Mouse (Mus musculus): ENCODE data around the gene Cldn5. TPM values are rescaled to one million over a fixed set of nuclear protein-coding genes. Genes with fewer than 3 reads are reported as not detected.

Cldn5 gene
- total RNA-seq (2021): 1 to 10 TPM; 5.0 to 9.5 TPM
- long read RNA-seq, experiment 1, transcript Cldn5-201 (1 exons, 1,416 nt): major isoform, 17 of 17 reads
- long read RNA-seq, experiment 1, partial matches to known transcripts: 0 of 17 reads
- long read RNA-seq, experiment 1, other reads (novel, unspliced or antisense): 0 of 17 reads
- long read RNA-seq, experiment 2, transcript Cldn5-201 (1 exons, 1,416 nt): major isoform, 44 of 45 reads
- long read RNA-seq, experiment 2, partial matches to known transcripts: 0 of 45 reads
- long read RNA-seq, experiment 2, other reads (novel, unspliced or antisense): 1 of 45 reads

GRCm38 (mm10) chr16:18776556-18777100 lies at the start of gene Cldn5:
Gene Cldn5, plus strand, starts transcription at chr16:18776847.
- peak; percentile 65 for DNase-seq
- H3K27ac ChIP-seq: peak within 1 kb of the TSS; percentile 85
- intact Hi-C loops (cut with DNase I): no loop called here
- TF ChIP-seq CTCF (IDR thresholded peaks at IDR 0.05): no peak
- H3K4me3 ChIP-seq: peak within 1 kb of the TSS; percentile 79

- DNase-seq: no peak
- intact Hi-C loops (cut with DNase I): no loop called here
- Histone ChIP-seq H3K27ac (no peak overlapping the region), H3K4me3 (no peak overlapping the region)
- no peak for TF ChIP-seq CTCF (IDR thresholded peaks at IDR 0.05)
Observed at GRCm38 (mm10) chr16:18727536-18728499, 48.8 kb upstream of the Cldn5 start.

DNA sequence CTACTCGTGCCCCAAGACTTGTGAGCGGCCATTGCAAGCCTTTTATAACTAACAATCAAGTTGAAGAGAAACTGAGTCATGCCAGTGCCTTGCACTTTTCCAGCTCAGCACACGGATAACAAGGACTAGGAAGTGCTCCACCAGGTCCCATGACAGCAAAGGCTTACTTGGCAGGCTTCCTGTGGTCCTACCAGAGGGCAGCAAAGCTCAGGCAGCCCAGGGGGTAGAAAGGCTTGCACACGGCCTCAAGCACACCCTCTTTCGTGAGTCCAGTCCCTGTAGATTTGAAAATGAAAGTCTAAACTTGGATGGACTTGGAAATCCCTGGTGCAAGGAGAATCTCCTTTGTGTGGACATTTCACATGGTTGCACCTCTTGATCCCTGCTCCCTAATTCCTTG lies 47.5 kb upstream of the Cldn5 start:
- no peak overlapping the region for H3K4me3 ChIP-seq
- peak overlapping the region; percentile 52; the same call in 1 of the 2 replicates for H3K27ac ChIP-seq
- intact Hi-C loops (cut with DNase I): no loop called here
- TF ChIP-seq CTCF (IDR thresholded peaks at IDR 0.05): no peak
- no peak for DNase-seq

DNA sequence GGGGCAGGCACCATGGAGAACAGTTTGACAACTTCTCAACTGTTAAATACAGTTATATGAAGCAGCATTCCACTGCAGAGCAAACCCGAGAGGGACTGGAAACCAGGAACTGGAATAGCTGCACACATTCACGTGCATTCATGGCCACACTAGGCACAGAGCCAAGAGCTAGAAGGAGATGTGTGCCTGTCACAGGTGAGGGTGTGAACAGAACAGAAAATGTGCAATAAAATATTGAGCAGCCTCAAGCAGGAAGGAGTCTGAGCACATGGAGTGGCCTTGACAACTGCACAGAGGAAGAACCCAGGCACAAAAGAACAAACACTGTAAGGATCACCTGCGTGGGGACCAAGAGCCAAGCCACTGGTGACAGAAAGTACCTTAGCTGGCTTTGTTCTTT lies 46.0 kb upstream of the Cldn5 start:
- Histone ChIP-seq H3K4me3 (no peak overlapping the region), H3K27ac (no peak overlapping the region)
- TF ChIP-seq CTCF (IDR thresholded peaks at IDR 0.05): no peak
- no peak for DNase-seq
- intact Hi-C loops (cut with DNase I): no loop called here

DNA sequence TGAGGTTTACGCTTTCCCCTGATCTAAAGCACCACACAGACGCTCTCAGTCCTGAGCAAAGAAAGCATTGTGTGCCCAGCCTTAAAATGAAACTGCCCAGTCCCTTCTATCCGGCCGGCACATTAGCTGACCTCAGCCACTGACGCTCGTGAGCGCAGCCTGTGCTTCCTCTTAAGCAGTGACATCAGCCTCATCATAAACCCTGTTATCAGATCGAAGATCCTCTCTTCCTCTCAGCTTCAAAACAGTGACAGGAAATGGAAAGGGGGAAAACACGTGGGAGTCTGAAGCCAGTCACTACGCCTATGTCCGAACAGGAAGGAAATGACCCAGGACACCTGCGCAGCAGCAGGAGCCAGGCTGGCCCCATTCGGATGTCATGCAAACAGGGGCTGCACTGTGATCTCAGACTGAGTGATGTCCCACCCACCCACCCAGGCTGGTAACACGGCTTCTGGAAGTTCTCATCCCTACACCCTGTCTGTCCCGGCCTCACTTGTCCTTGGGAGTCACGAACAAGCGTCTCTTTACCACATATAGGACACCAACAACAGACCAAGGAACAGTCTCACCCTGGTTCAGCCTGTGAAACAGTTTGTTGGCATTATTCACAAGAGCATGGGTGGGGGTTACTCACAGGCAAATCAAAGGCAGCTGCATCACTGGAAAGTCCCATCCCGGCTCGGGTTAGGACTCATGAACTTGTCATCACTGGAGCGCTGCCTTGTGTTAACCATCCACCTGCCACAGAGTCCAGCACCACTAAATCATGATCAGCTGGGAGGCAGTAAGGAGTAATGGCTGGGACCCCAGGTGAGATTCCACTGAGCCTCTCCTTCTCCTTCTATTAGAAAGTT lies 43.3 kb upstream of the Cldn5 start:
- peak; percentile 29 for DNase-seq

GRCm38 (mm10) chr16:18738303-18738702 lies 38.3 kb upstream of the Cldn5 start:
- Histone ChIP-seq H3K4me3 (no peak overlapping the region), H3K27ac (peak overlapping the region; percentile 28; the same call in 1 of the 2 replicates)
- no peak for DNase-seq
- no peak for TF ChIP-seq CTCF (IDR thresholded peaks at IDR 0.05)
- intact Hi-C loops (cut with DNase I): no loop called here

More for the DNA sequence above, 43.3 kb upstream of the Cldn5 start:
- H3K27ac ChIP-seq: peak overlapping the region; percentile 62
- no peak for TF ChIP-seq CTCF (IDR thresholded peaks at IDR 0.05)
- intact Hi-C loops (cut with DNase I): no loop called here
- peak overlapping the region; percentile 56 for H3K4me3 ChIP-seq

DNA sequence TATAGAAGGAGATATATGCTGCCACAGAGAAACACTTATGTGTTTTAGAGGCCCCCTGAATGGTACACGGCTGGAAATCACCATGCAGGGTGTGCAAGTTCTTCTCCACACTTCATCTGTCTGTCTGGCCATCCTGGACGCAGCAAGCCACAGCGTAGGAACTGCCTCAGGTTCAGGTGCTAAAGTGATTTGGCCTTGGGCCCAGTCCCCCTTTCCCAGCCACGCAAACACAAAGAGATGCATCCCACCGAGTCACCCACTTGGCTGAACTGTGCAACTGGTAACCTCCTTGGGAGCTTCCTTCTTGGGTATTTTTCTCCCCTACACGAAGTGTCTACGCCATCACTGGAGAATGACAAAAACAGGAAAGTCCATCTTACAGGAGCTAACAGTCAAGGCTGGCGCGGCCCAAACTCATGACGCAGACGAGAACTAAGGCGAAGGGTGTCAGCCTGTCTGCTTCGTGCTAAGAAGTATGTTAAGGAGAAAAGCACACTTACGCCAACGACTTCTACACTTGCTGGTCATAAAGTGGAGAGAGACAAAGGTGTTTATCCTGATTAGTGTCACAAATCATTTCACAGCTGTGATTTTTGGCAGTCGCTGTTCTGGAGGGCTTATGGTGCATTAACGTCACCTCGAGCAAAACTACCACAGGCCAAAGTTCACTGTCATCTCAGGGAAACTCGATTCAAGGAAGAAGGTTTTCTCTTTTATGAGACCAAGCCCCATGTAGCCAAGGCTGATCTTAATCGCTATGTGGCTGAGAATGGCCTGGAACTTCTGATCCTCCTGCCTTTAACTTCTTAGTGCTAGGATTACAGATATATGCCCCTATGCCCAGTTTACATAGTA lies 30.2 kb upstream of the Cldn5 start:
- peak overlapping the region; percentile 64 for H3K27ac ChIP-seq

DNA sequence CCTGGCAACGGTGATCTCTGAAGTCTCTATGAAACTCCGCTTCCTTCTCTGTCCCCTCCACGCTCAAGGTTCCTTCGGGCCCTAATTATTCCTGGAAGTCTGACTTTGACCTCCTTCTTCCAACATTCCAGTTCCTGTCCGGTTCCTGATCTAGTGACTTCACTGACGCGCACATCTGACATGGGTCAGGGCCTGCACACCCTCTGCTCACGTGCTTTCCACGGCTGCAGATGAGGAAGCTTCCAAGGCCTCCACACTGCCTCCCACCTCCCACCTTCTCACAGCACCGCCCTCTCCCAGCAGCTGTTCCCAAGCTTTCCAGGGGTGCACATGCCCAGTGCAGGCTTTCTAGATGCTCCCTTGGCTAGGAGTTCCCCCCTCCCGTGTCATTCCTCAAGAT lies 25.5 kb upstream of the Cldn5 start:
- Histone ChIP-seq H3K4me3 (no peak overlapping the region), H3K27ac (no peak overlapping the region)
- intact Hi-C loops (cut with DNase I): no loop called here
- no peak for DNase-seq
- no peak for TF ChIP-seq CTCF (IDR thresholded peaks at IDR 0.05)

More for the DNA sequence above, 30.2 kb upstream of the Cldn5 start:
- no peak for TF ChIP-seq CTCF (IDR thresholded peaks at IDR 0.05)
- intact Hi-C loops (cut with DNase I): no loop called here
- no peak overlapping the region for H3K4me3 ChIP-seq
- peak; percentile 54 for DNase-seq

GRCm38 (mm10) chr16:18751885-18752499 lies 24.7 kb upstream of the Cldn5 start:
- no peak overlapping the region for H3K27ac ChIP-seq
- intact Hi-C loops (cut with DNase I): no loop called here
- no peak for TF ChIP-seq CTCF (IDR thresholded peaks at IDR 0.05)
- no peak overlapping the region for H3K4me3 ChIP-seq
- DNase-seq: no peak

DNA sequence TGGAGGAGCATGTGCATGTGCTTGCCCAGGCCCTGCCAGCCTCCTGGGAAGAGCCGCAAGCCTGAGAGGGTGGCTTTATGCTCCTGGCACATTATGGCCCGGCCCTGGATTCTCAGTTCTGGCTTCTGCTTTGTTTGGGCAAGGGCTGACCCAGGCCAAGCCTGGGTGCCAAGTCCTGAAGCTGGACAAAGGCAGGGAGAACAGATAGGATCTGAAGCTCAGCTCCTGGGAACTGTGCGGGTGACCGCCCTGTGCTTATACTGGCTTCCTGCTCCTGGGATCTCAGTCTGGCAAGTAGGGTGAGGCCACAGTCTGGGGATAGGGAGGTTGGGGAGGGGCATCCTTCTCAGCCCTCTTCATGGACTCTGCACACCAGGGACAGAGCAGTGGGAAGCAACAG lies 14.9 kb upstream of the Cldn5 start:
- peak overlapping the region; percentile 56 for H3K27ac ChIP-seq
- H3K4me3 ChIP-seq: no peak overlapping the region
- no peak for DNase-seq
- TF ChIP-seq CTCF (IDR thresholded peaks at IDR 0.05): no peak
- intact Hi-C loops (cut with DNase I): no loop called here

DNA sequence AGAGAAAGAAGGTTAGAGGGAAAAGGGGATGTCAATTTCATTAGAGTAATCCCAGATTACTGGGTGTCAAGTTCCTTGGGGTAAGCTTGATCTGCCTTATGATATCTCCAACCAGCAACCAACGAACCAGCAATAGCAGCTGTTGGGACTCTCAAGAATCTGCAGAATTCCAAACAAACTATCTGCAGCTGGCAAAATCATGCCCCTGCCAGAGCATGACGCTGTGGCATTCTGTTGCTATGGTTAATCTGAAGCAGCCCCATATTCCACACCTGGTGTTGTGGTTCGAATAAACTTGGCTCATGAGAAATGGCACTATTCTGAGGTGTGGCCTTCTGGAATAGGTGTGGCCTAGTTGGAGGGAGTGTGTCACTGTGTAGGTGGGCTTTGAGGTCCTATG lies 13.7 kb upstream of the Cldn5 start:
- no peak for DNase-seq
- Histone ChIP-seq H3K4me3 (no peak overlapping the region), H3K27ac (no peak overlapping the region)
- TF ChIP-seq CTCF (IDR thresholded peaks at IDR 0.05): no peak
- intact Hi-C loops (cut with DNase I): no loop called here

Data from gastrocnemius, adult 2 months (tissue).